Comparison of ENCODE assay signal across 13 mouse cellular contexts in genomic region chr14:27758230-27758629, GRCm38 (mm10).
A peak's percentile ranks its signal among the peaks of the same experiment; 100 is the strongest.
DNase-seq lines count a peak whose midpoint lies in the region; ATAC-seq and TF ChIP-seq lines count a peak whose summit lies in the region.
"Had no signal": no experiment of that assay in that cellular context is flagged by ENCODE, and none has a peak within 500 bp of the region (broad histone marks: within the 10 kb centered on the region; RNA-seq: fewer than 3 reads in every experiment).

No protein-coding gene starts in this region.

- DNase-seq in kidney, postnatal 0 days (ENCODE audit: low spot score), result peak; percentile 6
- no peak for DNase-seq in lung, postnatal 0 days (ENCODE audit: low spot score)
- DNase-seq in lung, postnatal 25 days (ENCODE audit: low spot score), result no peak
- peak; percentile 18 for DNase-seq in NIH3T3 (ENCODE audit: low read depth)
- DNase-seq in forebrain, embryonic 14.5 days (ENCODE audit: low spot score), result no peak
- DNase-seq in adrenal gland, adult 18-20 months (ENCODE audit: low spot score in 2 of 2), result no peak
- DNase-seq: cerebellum, adult 9-10 months; kidney, adult 2 months; thymus, postnatal 25 days had no signal

- ATAC-seq in kidney, postnatal 0 days (replicated peaks; ENCODE audit: low FRiP score, low read depth), result no peak
- no peak for ATAC-seq in kidney, embryonic 15.5 days (replicated peaks; ENCODE audit: low FRiP score)
- ATAC-seq in lung, postnatal 0 days, result no peak
- ATAC-seq in forebrain, embryonic 14.5 days, result no peak

- 94% methylated on average over 1 of the region's 1 CpGs for WGBS in kidney, postnatal 0 days
- WGBS in kidney, embryonic 15.5 days, result 91% methylated on average over 1 of the region's 1 CpGs
- WGBS in lung, postnatal 0 days, result 79% methylated on average over 1 of the region's 1 CpGs
- 93% methylated on average over 1 of the region's 1 CpGs for WGBS in forebrain, embryonic 14.5 days

- H3K9me3 ChIP-seq in kidney, postnatal 0 days (replicated peaks; ENCODE audit: low read length), result no peaks in the 10 kb centered on the region
- H3K9me3 ChIP-seq in kidney, embryonic 15.5 days (replicated peaks), result no peaks in the 10 kb centered on the region
- no peaks in the 10 kb centered on the region for H3K9me3 ChIP-seq in lung, postnatal 0 days (ENCODE audit: low read length)
- no peaks in the 10 kb centered on the region for H3K9me3 ChIP-seq in E14TG2a.4 (ENCODE audit: low read length)
- H3K9me3 ChIP-seq in forebrain, embryonic 14.5 days (replicated peaks; ENCODE audit: control insufficient read depth, low read length), result no peaks in the 10 kb centered on the region
- H3K9me3 ChIP-seq: limb, embryonic 13.5 days had no signal

- H3K4me1 ChIP-seq in kidney, postnatal 0 days (replicated peaks; ENCODE audit: insufficient read depth, low read length), result no peaks in the 10 kb centered on the region
- no peaks in the 10 kb centered on the region for H3K4me1 ChIP-seq in kidney, embryonic 15.5 days
- 0 out of 2 replicates have a peak, but pooled peaks cover 2% of the 10 kb centered on the region for H3K4me1 ChIP-seq in lung, postnatal 0 days (ENCODE audit: insufficient read depth, low read depth, low read length)
- H3K4me1 ChIP-seq in E14TG2a.4 (replicated peaks; ENCODE audit: low read depth, low read length), result no peaks in the 10 kb centered on the region
- H3K4me1 ChIP-seq in forebrain, embryonic 14.5 days (ENCODE audit: control insufficient read depth, insufficient read depth, low read length), result no peaks in the 10 kb centered on the region

- no peaks in the 10 kb centered on the region for H3K27me3 ChIP-seq in kidney, postnatal 0 days (ENCODE audit: insufficient read depth, low read length)
- H3K27me3 ChIP-seq in kidney, embryonic 15.5 days, result no peaks in the 10 kb centered on the region
- no peaks in the 10 kb centered on the region for H3K27me3 ChIP-seq in lung, postnatal 0 days (replicated peaks; ENCODE audit: insufficient read depth, low read length)
- peaks cover 3% of the 10 kb centered on the region; the same call in 1 of the 2 replicates for H3K27me3 ChIP-seq in E14TG2a.4 (ENCODE audit: insufficient read depth, low read length)
- no peaks in the 10 kb centered on the region for H3K27me3 ChIP-seq in forebrain, embryonic 14.5 days (replicated peaks; ENCODE audit: control insufficient read depth, insufficient read depth, low read length)
- H3K27me3 ChIP-seq: limb, embryonic 13.5 days had no signal

- no peaks in the 10 kb centered on the region for H3K36me3 ChIP-seq in kidney, postnatal 0 days (ENCODE audit: insufficient read depth, low read length)
- H3K36me3 ChIP-seq in kidney, embryonic 15.5 days, result no peaks in the 10 kb centered on the region
- no peaks in the 10 kb centered on the region for H3K36me3 ChIP-seq in lung, postnatal 0 days (ENCODE audit: insufficient read depth, low read length)
- H3K36me3 ChIP-seq in E14TG2a.4 (ENCODE audit: insufficient read depth, low read length), result no peaks in the 10 kb centered on the region
- no peaks in the 10 kb centered on the region for H3K36me3 ChIP-seq in forebrain, embryonic 14.5 days (ENCODE audit: control insufficient read depth, insufficient read depth, low read length)
- H3K36me3 ChIP-seq: limb, embryonic 13.5 days had no signal

- no peak overlapping the region for H3K9ac ChIP-seq in kidney, postnatal 0 days (ENCODE audit: low read depth, low read length)
- H3K9ac ChIP-seq in kidney, embryonic 15.5 days, result no peak overlapping the region
- H3K9ac ChIP-seq in lung, postnatal 0 days (replicated peaks; ENCODE audit: low read depth), result no peak overlapping the region
- no peak overlapping the region for H3K9ac ChIP-seq in forebrain, embryonic 14.5 days (ENCODE audit: low read length)
- H3K9ac ChIP-seq: limb, embryonic 13.5 days had no signal

- no peak overlapping the region for H3K27ac ChIP-seq in kidney, postnatal 0 days
- no peak overlapping the region for H3K27ac ChIP-seq in kidney, embryonic 15.5 days
- no peak overlapping the region for H3K27ac ChIP-seq in lung, postnatal 0 days (ENCODE audit: low read length)
- no peak overlapping the region for H3K27ac ChIP-seq in forebrain, embryonic 14.5 days (ENCODE audit: low read depth, low read length)
- H3K27ac ChIP-seq: limb, embryonic 13.5 days had no signal

- TF ChIP-seq EP300 in lung, postnatal 0 days (IDR thresholded peaks at IDR 0.05), result no peak

- TF ChIP-seq CTCF in kidney, postnatal 0 days (IDR thresholded peaks at IDR 0.05; ENCODE audit: low read depth), result peak; percentile 46; the same call in 1 of the 2 replicates
- peak; percentile 52 for TF ChIP-seq CTCF in lung, postnatal 0 days (IDR thresholded peaks at IDR 0.05)
- peak; percentile 92 for TF ChIP-seq CTCF in E14TG2a.4 (conservative IDR thresholded peaks at IDR 0.05; ENCODE audit: low read length)

- H3K4me3 ChIP-seq in kidney, postnatal 0 days (replicated peaks; ENCODE audit: low read depth, low read length), result no peak overlapping the region
- H3K4me3 ChIP-seq in kidney, embryonic 15.5 days (replicated peaks), result no peak overlapping the region
- H3K4me3 ChIP-seq in lung, postnatal 0 days (ENCODE audit: low read depth, low read length), result no peak overlapping the region
- H3K4me3 ChIP-seq in E14TG2a.4 (replicated peaks; ENCODE audit: low read length), result no peak overlapping the region
- no peak overlapping the region for H3K4me3 ChIP-seq in forebrain, embryonic 14.5 days (ENCODE audit: low read depth, low read length)
- H3K4me3 ChIP-seq: erythroblast, embryonic 14.5 days; limb, embryonic 13.5 days had no signal

- no peak overlapping the region for H3K4me2 ChIP-seq in kidney, postnatal 0 days (ENCODE audit: low read length)
- H3K4me2 ChIP-seq in kidney, embryonic 15.5 days, result no peak overlapping the region
- no peak overlapping the region for H3K4me2 ChIP-seq in lung, postnatal 0 days (replicated peaks; ENCODE audit: low read depth, low read length)
- no peak overlapping the region for H3K4me2 ChIP-seq in forebrain, embryonic 14.5 days (ENCODE audit: low read length)
- H3K4me2 ChIP-seq: limb, embryonic 13.5 days had no signal

Comparison
In these comparisons a context has a peak if more than half of its experiments do, and no peak if none do; other contexts are left out.
1. DNase-seq: peak in kidney, postnatal 0 days (single experiment) and NIH3T3 (single experiment); none in lung, postnatal 0 days (single experiment), lung, postnatal 25 days (single experiment), forebrain, embryonic 14.5 days (single experiment) and adrenal gland, adult 18-20 months (0 of 2).
2. Peak in every context shown above with its lines, with median percentiles within 50 percentile points of each other: CTCF ChIP-seq.